Mouse (Mus musculus) ovary, postnatal 14 days (tissue): ENCODE data around the gene Mylip.

Source experiments
- DNase-seq: peaks from one replicate; pipeline ENCODE4 v3.0.0; 2022; ENCODE audit warnings: low spot score

Gene Mylip

DNA sequence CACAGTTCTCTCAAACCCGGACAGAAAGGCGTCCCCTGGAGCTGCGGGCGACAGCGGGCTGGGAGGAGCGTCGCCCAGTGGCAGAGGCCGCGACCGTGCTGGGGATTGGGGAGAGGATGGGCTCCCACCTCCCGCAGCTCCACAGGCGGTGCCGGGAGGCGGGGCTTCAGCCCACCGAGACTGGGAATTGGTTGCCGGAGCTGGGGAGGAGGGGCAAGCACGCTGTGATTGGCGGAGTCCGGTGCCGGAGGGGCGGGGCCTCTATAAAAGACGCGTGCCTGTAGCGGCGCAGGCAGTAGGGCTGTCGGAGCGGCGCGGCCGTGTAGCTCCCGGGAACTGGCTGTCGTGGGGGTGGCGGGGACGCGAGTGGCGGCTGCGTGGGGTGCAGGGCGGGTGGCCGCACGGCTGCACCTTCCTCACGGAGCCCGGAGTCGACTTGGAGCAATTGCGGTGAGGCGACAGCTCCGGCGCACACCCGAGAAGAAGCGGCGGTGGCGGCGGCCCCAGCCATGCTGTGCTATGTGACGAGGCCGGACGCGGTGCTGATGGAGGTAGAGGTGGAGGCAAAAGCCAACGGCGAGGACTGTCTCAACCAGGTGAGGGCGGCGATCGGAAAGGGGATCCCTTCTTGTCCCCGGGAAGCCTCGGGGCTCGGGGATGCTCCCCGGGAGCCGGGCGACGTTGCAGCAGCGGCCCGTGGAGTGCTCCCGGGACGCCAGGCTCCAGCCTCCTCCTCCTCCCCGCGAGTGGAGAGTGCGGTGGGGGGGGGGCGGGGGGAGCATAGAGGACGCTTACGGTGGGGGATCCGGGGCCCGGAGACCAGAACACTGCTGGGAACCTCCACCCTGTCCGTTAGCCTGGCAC lies at the start of gene Mylip:
Gene Mylip, plus strand, starts transcription at position 295 of the 864 bp plus-strand sequence.
- peak; percentile 98 for DNase-seq

GRCm38 (mm10) chr13:45341991-45342390 lies 47.6 kb upstream of the Mylip start:
- no peak for DNase-seq

- DNase-seq: no peak
Measured at GRCm38 (mm10) chr13:45343541-45343940, 46.0 kb upstream of the Mylip start.

- no peak for DNase-seq
Measured at GRCm38 (mm10) chr13:45343966-45344365, 45.6 kb upstream of the Mylip start.

GRCm38 (mm10) chr13:45345471-45346159 lies 43.9 kb upstream of the Mylip start:
- peak; percentile 10 for DNase-seq

GRCm38 (mm10) chr13:45351483-45351882 lies 38.1 kb upstream of the Mylip start:
- no peak for DNase-seq

GRCm38 (mm10) chr13:45354824-45355223 lies 34.7 kb upstream of the Mylip start:
- no peak for DNase-seq

DNA sequence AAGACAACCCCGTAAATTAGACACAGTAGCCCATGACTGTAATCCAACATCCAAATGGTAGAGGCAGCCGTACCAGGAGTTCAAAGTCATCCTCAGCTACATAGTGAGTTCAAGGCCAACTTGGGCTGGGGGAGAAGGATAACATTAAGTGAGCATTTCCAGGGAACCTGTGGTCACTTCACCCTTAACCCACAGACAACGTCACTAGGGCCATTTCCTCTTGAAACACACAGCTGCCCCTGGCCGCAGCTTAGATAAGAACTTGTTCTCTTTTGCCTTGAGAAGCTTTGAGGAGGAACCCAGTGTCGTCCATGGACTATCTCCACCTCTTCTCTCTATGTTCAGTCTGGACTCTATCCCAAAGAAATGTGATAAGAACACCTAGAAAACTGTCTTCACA lies 31.3 kb upstream of the Mylip start:
- no peak for DNase-seq

DNA sequence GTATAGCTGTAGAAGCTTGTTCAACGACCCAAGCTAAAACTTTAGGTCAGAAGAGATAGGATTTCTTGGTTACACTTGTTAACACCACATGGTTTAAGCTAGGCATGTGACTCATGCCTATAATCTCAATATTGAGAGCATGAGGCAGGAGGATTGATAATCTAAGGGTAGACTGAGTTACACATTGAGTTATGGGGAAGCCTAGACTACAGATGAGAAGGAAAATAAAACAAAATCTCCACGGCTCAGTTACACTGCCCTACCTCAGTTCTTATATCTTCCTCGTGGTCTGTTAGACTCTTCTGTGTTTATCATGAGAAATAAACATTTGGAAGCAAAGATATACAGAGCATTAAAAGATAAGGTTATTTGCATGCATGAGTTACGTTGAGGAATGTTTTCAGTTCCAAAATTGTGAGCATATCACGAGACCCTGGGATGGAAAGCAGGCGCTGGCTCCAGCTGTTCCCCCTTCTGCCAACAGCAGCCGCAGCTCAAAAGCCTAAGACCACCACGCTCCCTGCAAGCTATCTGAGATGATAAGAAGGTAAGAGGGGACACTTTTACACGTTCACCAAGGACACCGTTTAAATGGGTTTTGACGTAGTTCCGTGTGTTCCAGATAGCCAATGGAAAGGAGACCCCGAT lies 30.7 kb upstream of the Mylip start:
- no peak for DNase-seq

- no peak for DNase-seq
Measured at GRCm38 (mm10) chr13:45365788-45366187, 23.8 kb upstream of the Mylip start.

- no peak for DNase-seq
Measured at GRCm38 (mm10) chr13:45371673-45372072, 17.9 kb upstream of the Mylip start.

DNA sequence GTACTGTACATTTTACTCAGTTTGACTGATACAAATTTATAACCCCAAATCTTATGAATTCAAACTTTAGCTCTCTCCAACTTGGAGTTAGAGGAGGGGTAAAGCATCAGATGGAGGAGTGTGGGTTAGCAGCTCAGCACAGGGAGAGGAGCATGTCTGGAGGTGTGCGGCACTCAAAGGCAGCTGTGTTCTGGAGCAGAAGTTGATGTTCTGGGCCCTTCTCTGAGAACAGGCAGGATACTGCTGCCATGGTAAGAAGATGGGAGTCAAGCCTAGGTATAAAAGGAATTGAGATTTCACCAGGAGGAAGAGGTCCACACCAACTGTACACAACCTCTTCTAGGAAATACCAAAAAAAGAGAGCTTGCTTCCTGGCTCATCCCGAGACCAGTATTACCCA lies 17.1 kb upstream of the Mylip start:
- no peak for DNase-seq

GRCm38 (mm10) chr13:45374846-45375245 lies 14.7 kb upstream of the Mylip start:
- DNase-seq: no peak

DNA sequence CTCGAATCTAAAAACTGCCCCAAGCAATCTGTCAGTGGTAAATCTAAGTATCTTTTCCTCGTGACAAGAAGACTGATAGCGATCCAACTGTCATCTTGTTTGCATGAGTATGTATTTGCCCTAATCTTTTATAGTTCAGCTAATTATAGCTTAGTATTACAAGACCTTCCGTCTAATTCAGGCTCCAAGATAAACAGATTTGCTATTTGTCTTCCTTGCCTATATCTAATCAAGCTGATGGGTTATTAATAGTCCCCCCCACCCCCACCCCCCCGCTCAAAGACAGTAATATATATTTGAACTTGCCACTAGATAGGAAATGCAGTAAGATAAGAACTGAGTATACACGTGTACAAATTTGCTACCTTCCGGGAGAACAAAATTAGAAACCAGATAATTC lies 7.3 kb upstream of the Mylip start:
- DNase-seq: no peak

DNA sequence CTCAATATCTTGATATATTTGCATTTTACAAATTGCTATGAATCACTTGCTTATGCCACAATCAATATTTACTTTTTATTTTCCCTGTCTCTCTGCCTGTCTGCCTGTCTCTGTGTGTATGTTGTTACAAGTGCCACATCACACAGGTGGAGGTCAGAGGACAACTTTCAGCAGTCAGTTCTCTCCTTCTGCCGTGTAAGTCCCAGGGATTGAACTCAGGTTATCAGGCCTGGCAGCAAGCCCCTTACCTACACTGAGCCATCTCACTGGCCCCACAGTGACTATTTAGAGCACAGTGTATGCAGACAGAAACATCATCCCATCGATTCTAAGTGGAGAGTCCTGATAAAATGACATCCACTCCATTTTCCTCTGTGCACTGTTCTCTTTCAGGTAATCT lies 4.9 kb upstream of the Mylip start:
- no peak for DNase-seq

GRCm38 (mm10) chr13:45385521-45385920 lies 4.0 kb upstream of the Mylip start:
- no peak for DNase-seq

GRCm38 (mm10) chr13:45386253-45386652 lies 3.3 kb upstream of the Mylip start:
- no peak for DNase-seq

DNA sequence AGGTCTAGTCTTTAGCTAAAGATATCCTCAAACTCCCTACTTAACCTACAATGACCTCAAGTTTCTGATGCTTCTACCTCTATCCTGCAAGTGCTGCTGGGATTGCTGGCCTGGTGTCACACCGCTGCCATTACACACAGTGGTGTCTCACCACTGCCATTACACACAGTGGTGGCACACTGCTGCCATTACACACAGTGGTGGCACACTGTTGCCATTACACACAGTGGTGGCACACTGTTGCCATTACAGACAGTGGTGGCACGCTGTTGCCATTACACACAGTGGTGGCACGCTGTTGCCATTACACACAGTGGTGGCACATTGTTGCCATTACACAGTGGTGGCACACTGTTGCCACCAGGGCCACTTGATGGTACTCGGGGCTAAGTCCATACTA lies 2.3 kb upstream of the Mylip start:
- no peak for DNase-seq

- DNase-seq: no peak
Measured at GRCm38 (mm10) chr13:45388254-45388805, 1.2 kb upstream of the Mylip start.

DNA sequence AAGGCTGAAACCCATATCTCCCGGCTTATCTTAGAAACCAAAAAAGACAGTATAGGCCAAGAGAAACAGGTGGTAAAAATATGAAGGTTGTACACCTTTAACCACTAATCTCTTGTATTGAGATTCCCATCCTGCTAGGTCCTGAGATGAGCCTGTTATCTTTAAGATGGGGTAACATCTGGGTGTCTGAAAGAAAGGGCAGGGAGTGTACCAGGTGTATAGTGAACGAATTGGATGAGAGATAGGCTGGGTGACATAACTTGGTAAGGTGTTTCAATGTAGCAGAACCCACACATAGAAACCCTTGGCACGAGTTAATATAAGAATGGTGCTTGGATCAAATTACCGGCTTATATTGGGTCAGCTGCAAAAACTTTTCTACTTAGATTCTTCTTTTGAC lies 653 bp upstream of the Mylip start:
- DNase-seq: no peak

DNA sequence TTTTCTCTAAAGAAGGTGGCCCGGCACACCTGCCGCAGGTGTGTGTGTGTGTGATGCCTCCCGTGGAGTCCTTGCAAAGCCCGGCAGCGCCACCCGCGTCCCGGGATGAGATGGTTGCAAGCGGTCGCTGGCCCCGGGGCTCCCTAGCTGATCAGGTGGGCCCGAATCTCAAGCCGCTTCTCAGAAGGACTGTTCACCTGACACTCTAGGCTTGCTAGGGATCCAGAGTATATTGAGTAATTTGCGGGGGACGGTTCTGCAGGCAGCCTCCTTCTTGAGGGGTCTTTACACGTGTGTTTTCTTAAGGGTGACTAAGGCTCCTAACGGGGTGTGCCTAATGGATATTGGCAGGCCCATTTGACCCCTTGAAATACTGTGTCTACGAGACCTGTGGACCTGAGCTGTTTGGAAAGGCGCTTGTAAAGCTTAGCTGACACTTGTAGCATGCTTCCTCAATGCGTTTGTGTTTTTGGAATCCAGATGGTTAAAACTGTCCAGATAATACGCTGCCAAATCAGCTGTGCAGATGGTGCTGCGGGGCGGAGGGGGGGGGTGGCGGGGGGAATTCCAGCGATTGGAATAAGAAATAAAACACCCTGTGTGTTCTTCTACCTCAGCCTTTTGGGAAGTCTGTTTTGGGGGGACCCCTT lies 895 bp downstream of the Mylip start:
- DNase-seq: no peak
